Mouse (Mus musculus) spleen, adult 2 months (tissue): ENCODE data around the gene Tex9.

Source experiments
- CTCF ChIP-seq: fragments of 200-500 bp; IDR thresholded peaks from 2 replicates; pipeline ENCODE4 v1.5.1; 2011; ENCODE audit warnings: mild to moderate bottlenecking, inconsistent platforms; ENCODE audit not compliant: insufficient read depth, insufficient read length, insufficient replicate concordance; ENCODE audit errors: extremely low read depth
- POLR2A ChIP-seq: fragments of 200-500 bp; IDR thresholded peaks from 2 replicates; pipeline ENCODE4 v1.6.1; 2011; ENCODE audit warnings: low read depth, low read length, inconsistent platforms

DNA sequence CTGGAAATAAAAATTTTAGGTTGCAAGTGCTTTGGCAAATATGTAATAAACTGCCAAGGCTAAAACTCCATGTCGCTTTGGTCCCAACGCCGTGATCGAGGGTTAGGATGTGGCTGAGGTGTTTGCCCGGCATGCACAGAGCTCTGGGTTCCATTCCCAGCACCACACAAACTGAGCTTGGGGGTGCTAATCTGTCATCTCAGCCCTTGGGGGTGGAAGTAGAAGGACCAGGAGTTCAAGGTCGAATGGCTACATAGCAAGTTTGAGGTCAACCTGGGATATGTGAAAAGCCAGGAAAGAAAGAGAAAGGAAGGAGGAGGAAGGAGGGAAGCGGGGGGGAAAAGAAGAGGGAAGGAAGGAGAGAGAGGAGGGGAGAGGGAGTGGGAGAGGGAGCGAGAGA is 87.6 kb downstream of the Tex9 start:
- TF ChIP-seq POLR2A (no peak), CTCF (no peak)
